Mouse (Mus musculus) heart, embryonic 14.5 days (tissue): Measurements from ENCODE around the gene Il31ra. TPM values are rescaled to one million over a fixed set of nuclear protein-coding genes. Genes with fewer than 3 reads are reported as not detected.
A peak's percentile ranks its signal among the peaks of the same experiment; 100 is the strongest.

ENCODE experiments used
- ATAC-seq: fragments of 200-750 bp; cut with Nextera tagmentation; 2 replicates; pipeline ENCODE4 v1.8.0; 2017; ENCODE audit warnings: low read depth, moderate TSS enrichment; ENCODE audit not compliant: insufficient number of reproducible peaks, insufficient read depth, low FRiP score
- H3K27ac ChIP-seq, 2 experiments: fragments of 200-500 bp in 1 of 2; fragments of 300-500 bp in 1 of 2; sonication (generic) in 1 of 2; replicated peaks in 1 of 2; 2 replicates each; pipeline ENCODE4 v1.5.1; 2012 to 2014; ENCODE audit warnings: low read depth in 2 of 2, low read length in 2 of 2, control low read depth in 1 of 2, mild to moderate bottlenecking in 1 of 2, mixed read lengths in 1 of 2; ENCODE audit not compliant: control insufficient read depth in 1 of 2, insufficient read depth in 1 of 2
- H3K27me3 ChIP-seq: fragments of 300-500 bp; sonication (generic); 2 replicates; pipeline ENCODE4 v1.6.1; 2014; ENCODE audit warnings: mild to moderate bottlenecking, low read length, control low read depth; ENCODE audit not compliant: control insufficient read depth, insufficient read depth
- H3K36me3 ChIP-seq: fragments of 300-500 bp; sonication (generic); 2 replicates; pipeline ENCODE4 v1.6.1; 2014; ENCODE audit warnings: mild to moderate bottlenecking, control low read depth, low read length, mixed read lengths; ENCODE audit not compliant: control insufficient read depth, insufficient read depth
- H3K4me1 ChIP-seq, 2 experiments: fragments of 200-500 bp in 1 of 2; fragments of 300-500 bp in 1 of 2; sonication (generic) in 1 of 2; 2 replicates each; pipeline ENCODE4 v1.6.1; 2012 to 2014; ENCODE audit warnings: low read length in 2 of 2, control low read depth in 1 of 2, mixed read lengths in 1 of 2; ENCODE audit not compliant: control insufficient read depth in 2 of 2, insufficient read depth in 2 of 2
- H3K4me2 ChIP-seq: fragments of 300-500 bp; sonication (generic); 2 replicates; pipeline ENCODE4 v1.6.1; 2014; ENCODE audit warnings: mild to moderate bottlenecking, low read length
- H3K4me3 ChIP-seq, 2 experiments: fragments of 200-500 bp in 1 of 2; fragments of 300-500 bp in 1 of 2; sonication (generic) in 1 of 2; 2 replicates each; pipeline ENCODE4 v1.5.1; 2012 to 2014; ENCODE audit warnings: low read length in 2 of 2, mild to moderate bottlenecking in 2 of 2, control low read depth in 1 of 2, low read depth in 1 of 2, moderate library complexity in 1 of 2; ENCODE audit not compliant: control insufficient read depth in 1 of 2, insufficient read depth in 1 of 2
- H3K9ac ChIP-seq: fragments of 300-500 bp; sonication (generic); 2 replicates; pipeline ENCODE4 v1.6.1; 2014; ENCODE audit warnings: mild to moderate bottlenecking, low read length
- H3K9me3 ChIP-seq: fragments of 300-500 bp; sonication (generic); 2 replicates; pipeline ENCODE4 v1.6.1; 2016; ENCODE audit warnings: low read length, control low read depth; ENCODE audit not compliant: control insufficient read depth
- WGBS: fragments of 180-500 bp; shearing (Covaris S2); extraction: QIAGEN DNeasy Blood & Tissue Kit; methylation state at CpG from one replicate; pipeline ENCODE4 v1.1.7; 2014; 5-methylcytosine and 5-hydroxymethylcytosine counted together
- polyA plus RNA-seq: library from polyadenylated mRNA; unstranded; fragments of >200 nt; fragmentation: Nextera tagmentation; extraction: Ambion mirVana; gene quantifications from 2 replicates; pipeline ENCODE4 v1.2.1, GENCODE M21; 2014

The Il31ra gene
- polyA plus RNA-seq, 1 experiment from 2014 or later, result 0.34 TPM

DNA sequence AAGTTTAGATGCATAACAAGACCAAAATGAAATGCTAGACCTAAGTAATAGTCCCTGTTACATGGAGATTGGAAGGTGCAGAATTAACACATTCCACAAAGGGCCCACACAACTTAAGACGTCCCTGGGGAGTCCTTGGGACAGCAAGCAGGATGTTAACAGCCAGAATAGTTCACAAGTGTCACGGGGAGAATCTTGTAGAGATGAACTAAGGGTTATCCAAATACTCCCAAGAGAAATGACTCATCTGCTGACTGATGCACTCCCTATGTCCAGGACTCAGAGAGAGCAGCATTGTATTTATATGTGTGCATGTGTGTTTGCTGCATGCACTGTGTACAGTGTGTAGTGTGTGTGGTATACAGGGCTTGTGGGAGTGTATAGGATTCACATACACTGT lies 37.7 kb downstream of the Il31ra start:
- Histone ChIP-seq H3K4me2 (no peak overlapping the region), H3K27ac (no peak overlapping the region), H3K36me3 (no peaks in the 10 kb centered on the region), H3K9me3 (no peaks in the 10 kb centered on the region), H3K4me3 (no peak overlapping the region), H3K9ac (no peak overlapping the region), H3K4me1 (no peaks in the 10 kb centered on the region), H3K27me3 (no peaks in the 10 kb centered on the region)
- no peak for ATAC-seq
- WGBS, result 34% methylated on average over 2 of the region's 2 CpGs

DNA sequence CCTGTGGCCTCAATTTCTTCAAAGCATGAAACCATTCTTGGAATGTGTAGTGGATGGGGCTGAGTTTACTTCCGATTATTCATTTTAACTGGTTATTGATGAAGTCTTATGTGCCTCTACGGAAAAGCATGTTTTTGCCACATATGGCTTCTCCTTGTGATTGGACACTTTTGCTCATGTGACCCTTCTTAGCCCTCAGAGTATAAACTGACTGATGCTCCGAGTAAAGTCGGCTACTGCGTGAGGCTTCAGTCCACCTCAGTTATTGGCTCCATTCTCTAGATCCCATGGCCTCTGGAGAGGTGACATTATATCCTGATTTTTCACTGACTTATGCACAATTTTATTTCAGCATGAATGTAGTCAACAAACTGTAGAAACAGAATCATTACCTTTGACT lies 40.9 kb downstream of the Il31ra start:
- H3K4me3 ChIP-seq, result no peak overlapping the region
- H3K4me2 ChIP-seq, result no peak overlapping the region
- WGBS, result 96% methylated on average over 5 of the region's 5 CpGs
- H3K4me1 ChIP-seq, result no peaks in the 10 kb centered on the region
- H3K9ac ChIP-seq, result no peak overlapping the region
- ATAC-seq, result no peak
- no peak overlapping the region for H3K27ac ChIP-seq
- H3K9me3 ChIP-seq, result no peaks in the 10 kb centered on the region
- no peaks in the 10 kb centered on the region for H3K27me3 ChIP-seq
- no peaks in the 10 kb centered on the region for H3K36me3 ChIP-seq

GRCm38 (mm10) chr13:112551641-112552548 lies 42.3 kb downstream of the Il31ra start:
- Histone ChIP-seq H3K27me3 (no peaks in the 10 kb centered on the region), H3K9me3 (no peaks in the 10 kb centered on the region), H3K36me3 (no peaks in the 10 kb centered on the region), H3K4me3 (no peak overlapping the region), H3K27ac (no peak overlapping the region), H3K4me2 (no peak overlapping the region), H3K9ac (no peak overlapping the region), H3K4me1 (no peaks in the 10 kb centered on the region)
- WGBS, result 72% methylated on average over 7 of the region's 7 CpGs
- no peak for ATAC-seq

DNA sequence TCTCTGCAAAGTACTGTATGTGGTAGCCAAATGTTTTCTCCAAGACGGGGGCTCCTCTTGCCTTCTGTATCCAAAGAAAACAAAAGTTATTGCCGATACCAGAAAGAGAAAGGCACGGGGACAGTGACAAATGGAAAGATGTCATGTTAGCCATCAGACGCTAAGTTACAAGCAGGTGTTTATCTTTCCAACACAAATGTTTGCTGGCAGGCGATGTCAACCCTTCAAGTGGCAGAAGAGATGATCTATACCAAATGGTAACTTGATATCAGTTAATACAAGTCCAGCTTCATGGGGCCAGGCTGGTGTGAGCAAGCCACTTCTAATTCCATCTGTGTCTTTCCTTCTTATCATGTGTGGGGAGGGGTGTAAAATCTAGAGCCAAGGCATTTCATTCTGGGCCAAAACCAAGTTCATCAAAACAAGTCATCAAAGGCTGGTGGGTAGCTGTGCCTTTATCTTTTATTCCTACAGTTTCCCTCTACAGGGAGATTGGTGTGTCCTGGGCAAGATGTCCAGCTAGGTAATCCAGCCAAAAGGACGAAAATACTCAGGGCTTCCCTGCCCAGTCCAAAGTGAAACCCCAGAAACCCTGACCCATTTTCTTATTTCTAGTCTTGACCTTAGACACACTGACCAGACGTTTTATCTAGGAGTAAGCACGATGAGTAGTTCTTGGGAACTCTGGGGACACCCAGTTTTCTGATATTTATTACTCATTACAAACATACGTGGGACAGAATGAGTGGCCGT lies 52.8 kb downstream of the Il31ra start:
- no peak for ATAC-seq
- Histone ChIP-seq H3K4me1 (peaks cover 11 to 22% of the 10 kb centered on the region in 2 experiments), H3K27ac (no peak overlapping the region), H3K36me3 (no peaks in the 10 kb centered on the region), H3K4me2 (peak overlapping the region; percentile 31; the same call in 1 of the 2 replicates), H3K9ac (no peak overlapping the region), H3K4me3 (no peak overlapping the region), H3K9me3 (no peaks in the 10 kb centered on the region), H3K27me3 (no peaks in the 10 kb centered on the region)
- WGBS, result 45% methylated on average over 10 of the region's 10 CpGs

DNA sequence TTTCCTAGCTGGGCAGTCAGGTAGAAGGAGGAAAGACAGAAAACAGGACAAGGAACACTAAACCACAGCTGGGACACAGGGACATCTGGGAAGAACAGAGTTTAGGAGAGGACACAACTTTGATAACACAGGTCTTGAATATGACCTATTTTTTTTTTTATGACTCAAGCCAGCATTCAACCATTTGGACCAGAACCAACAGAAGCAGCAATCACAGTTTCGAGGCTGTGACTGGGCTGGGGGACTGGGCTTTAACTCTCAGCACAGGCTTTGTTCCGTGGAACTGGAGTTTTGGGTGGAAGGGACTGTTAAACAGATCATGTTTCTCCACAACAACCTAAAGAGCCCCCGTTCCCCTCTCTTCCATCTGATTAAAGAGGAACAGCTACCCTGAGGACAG lies 53.5 kb downstream of the Il31ra start:
- WGBS, result 45% methylated on average over 3 of the region's 3 CpGs
- H3K9me3 ChIP-seq, result no peaks in the 10 kb centered on the region
- no peak overlapping the region for H3K4me2 ChIP-seq
- no peak overlapping the region for H3K27ac ChIP-seq
- H3K4me1 ChIP-seq, result peaks cover 11 to 22% of the 10 kb centered on the region in 2 experiments
- H3K9ac ChIP-seq, result no peak overlapping the region
- H3K4me3 ChIP-seq, result no peak overlapping the region
- ATAC-seq, result no peak
- H3K27me3 ChIP-seq, result no peaks in the 10 kb centered on the region
- H3K36me3 ChIP-seq, result no peaks in the 10 kb centered on the region

DNA sequence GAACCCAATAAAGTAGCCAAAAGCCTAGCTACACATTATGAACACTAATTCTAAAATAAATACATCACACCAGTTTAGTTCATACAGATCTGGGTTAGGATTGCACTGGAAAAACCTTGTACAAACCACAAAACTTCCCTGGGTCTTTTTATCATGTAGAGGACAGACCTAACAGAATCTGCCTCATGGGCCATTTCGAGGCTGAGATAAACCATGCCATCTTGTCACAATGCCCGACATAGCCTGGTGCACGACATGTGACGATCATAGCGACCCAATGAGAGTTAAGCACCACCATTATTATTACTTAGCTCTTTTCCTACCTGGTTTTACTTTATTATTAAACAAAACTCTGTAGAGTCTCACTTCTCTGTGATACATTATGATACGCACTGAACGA lies 57.1 kb downstream of the Il31ra start:
- Histone ChIP-seq H3K9ac (no peak overlapping the region), H3K36me3 (no peaks in the 10 kb centered on the region), H3K4me2 (no peak overlapping the region), H3K27ac (no peak overlapping the region), H3K4me3 (no peak overlapping the region), H3K9me3 (no peaks in the 10 kb centered on the region), H3K4me1 (peaks cover 12 to 28% of the 10 kb centered on the region in 2 experiments), H3K27me3 (no peaks in the 10 kb centered on the region)
- no peak for ATAC-seq
- 86% methylated on average over 7 of the region's 7 CpGs for WGBS

DNA sequence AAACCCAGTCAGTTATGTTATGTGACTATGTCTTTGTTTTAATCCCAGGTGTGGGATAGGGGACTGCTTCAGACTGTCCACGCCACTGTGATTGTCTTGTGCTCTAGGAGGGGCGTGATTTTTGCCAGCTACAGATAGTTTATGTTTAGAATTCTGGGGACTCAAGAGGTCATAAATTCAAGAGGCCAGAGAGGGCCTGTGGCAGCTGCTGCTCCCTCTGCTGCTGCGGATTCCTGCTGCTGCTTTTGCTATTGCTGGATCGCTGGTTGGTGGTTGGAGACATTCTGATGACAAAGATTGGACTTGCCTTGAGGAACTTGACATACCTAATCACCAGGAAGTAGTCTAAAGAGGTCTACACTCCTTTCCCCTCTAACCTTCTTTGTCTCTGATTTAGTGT lies 57.5 kb downstream of the Il31ra start:
- no peaks in the 10 kb centered on the region for H3K27me3 ChIP-seq
- H3K27ac ChIP-seq, result no peak overlapping the region
- H3K9me3 ChIP-seq, result no peaks in the 10 kb centered on the region
- no peaks in the 10 kb centered on the region for H3K36me3 ChIP-seq
- 52% methylated on average over 4 of the region's 4 CpGs for WGBS
- no peak for ATAC-seq
- H3K4me2 ChIP-seq, result no peak overlapping the region
- no peak overlapping the region for H3K4me3 ChIP-seq
- H3K4me1 ChIP-seq, result peaks cover 12 to 26% of the 10 kb centered on the region in 2 experiments
- H3K9ac ChIP-seq, result no peak overlapping the region
